Mouse (Mus musculus): ENCODE measurements around the gene Zranb1. TPM values are rescaled to one million over a fixed set of nuclear protein-coding genes. Genes with fewer than 3 reads are reported as not detected.

Gene Zranb1
- total RNA-seq, 1 experiment = 19.3 TPM

- no peak for DNase-seq (ENCODE audit: low read depth, low spot score)
- Histone ChIP-seq H3K27ac (ENCODE audit: insufficient read depth, low read depth, low read length, poor library complexity, severe bottlenecking) (no peak overlapping the region), H3K9ac (ENCODE audit: insufficient read depth, low read depth, low read length, poor library complexity, severe bottlenecking) (no peak overlapping the region), H3K4me1 (ENCODE audit: control insufficient read depth in 2 of 2, insufficient read depth in 2 of 2, low read length in 2 of 2, poor library complexity in 1 of 2) (no peaks in the 10 kb centered on the region), H3K36me3 (ENCODE audit: control insufficient read depth, insufficient read depth, low read length, poor library complexity, severe bottlenecking) (no peaks in the 10 kb centered on the region), H3K4me3 (ENCODE audit: insufficient read depth in 1 of 2, low read depth in 1 of 2, low read length in 2 of 2, poor library complexity in 1 of 2, severe bottlenecking in 1 of 2) (no peak overlapping the region), H3K9me3 (ENCODE audit: control insufficient read depth, insufficient read depth, low read depth, low read length) (no peaks in the 10 kb centered on the region)
- in situ Hi-C loops (cut with MboI; ENCODE audit: low sequenced_read_pairs in 2 of 2, unreplicated experiment in 2 of 2) = no loop called here
- TF ChIP-seq ZNF384 (IDR thresholded peaks at IDR 0.05; ENCODE audit: low read depth, low read length) (no peak), MAFK (IDR thresholded peaks at IDR 0.05; ENCODE audit: insufficient read depth, low read depth, low read length) (no peak), HCFC1 (IDR thresholded peaks at IDR 0.05; ENCODE audit: borderline replicate concordance, insufficient read depth, low read length) (no peak), ZC3H11A (IDR thresholded peaks at IDR 0.05; ENCODE audit: borderline replicate concordance, low read depth, low read length) (no peak), CHD2 (IDR thresholded peaks at IDR 0.05; ENCODE audit: low read depth, low read length) (no peak)
These were observed 3.7 kb upstream of the Zranb1 start for GRCm38 (mm10) chr7:132927201-132927600.

GRCm38 (mm10) chr7:132930055-132930454 lies 887 bp upstream of the Zranb1 start:
- H3K27ac ChIP-seq (ENCODE audit: insufficient read depth, low read depth, low read length, poor library complexity, severe bottlenecking) = no peak overlapping the region
- H3K4me3 ChIP-seq (ENCODE audit: insufficient read depth in 1 of 2, low read depth in 1 of 2, low read length in 2 of 2, poor library complexity in 1 of 2, severe bottlenecking in 1 of 2) = peak overlapping the region; percentile 81 to 86; a peak in 3 of 4 replicates
- in situ Hi-C loops (cut with MboI; ENCODE audit: low sequenced_read_pairs in 2 of 2, unreplicated experiment in 2 of 2) = no loop called here
- DNase-seq (ENCODE audit: low read depth, low spot score) = no peak
- TF ChIP-seq ZNF384 (IDR thresholded peaks at IDR 0.05; ENCODE audit: low read depth, low read length) = no peak
- TF ChIP-seq ZC3H11A (IDR thresholded peaks at IDR 0.05; ENCODE audit: borderline replicate concordance, low read depth, low read length) = no peak
- TF ChIP-seq CHD2 (IDR thresholded peaks at IDR 0.05; ENCODE audit: low read depth, low read length) = no peak
- no peak for TF ChIP-seq HCFC1 (IDR thresholded peaks at IDR 0.05; ENCODE audit: borderline replicate concordance, insufficient read depth, low read length)
- no peak for TF ChIP-seq MAFK (IDR thresholded peaks at IDR 0.05; ENCODE audit: insufficient read depth, low read depth, low read length)
- H3K9ac ChIP-seq (ENCODE audit: insufficient read depth, low read depth, low read length, poor library complexity, severe bottlenecking) = no peak overlapping the region; the same call in 1 of the 2 replicates
- H3K4me1 ChIP-seq (ENCODE audit: control insufficient read depth in 2 of 2, insufficient read depth in 2 of 2, low read length in 2 of 2, poor library complexity in 1 of 2) = 0 out of 4 replicates have a peak, but pooled peaks cover 0 to 2% of the 10 kb centered on the region in 2 experiments
- no peaks in the 10 kb centered on the region for H3K36me3 ChIP-seq (ENCODE audit: control insufficient read depth, insufficient read depth, low read length, poor library complexity, severe bottlenecking)
- H3K9me3 ChIP-seq (ENCODE audit: control insufficient read depth, insufficient read depth, low read depth, low read length) = no peaks in the 10 kb centered on the region

- no peaks in the 10 kb centered on the region for H3K9me3 ChIP-seq (ENCODE audit: control insufficient read depth, insufficient read depth, low read depth, low read length)
- peak overlapping the region; percentile 87; the same call in 1 of the 2 replicates for H3K27ac ChIP-seq (ENCODE audit: insufficient read depth, low read depth, low read length, poor library complexity, severe bottlenecking)
- TF ChIP-seq ZNF384 (IDR thresholded peaks at IDR 0.05; ENCODE audit: low read depth, low read length) (no peak), HCFC1 (IDR thresholded peaks at IDR 0.05; ENCODE audit: borderline replicate concordance, insufficient read depth, low read length) (no peak), MAFK (IDR thresholded peaks at IDR 0.05; ENCODE audit: insufficient read depth, low read depth, low read length) (no peak), ZC3H11A (IDR thresholded peaks at IDR 0.05; ENCODE audit: borderline replicate concordance, low read depth, low read length) (no peak), CHD2 (IDR thresholded peaks at IDR 0.05; ENCODE audit: low read depth, low read length) (no peak)
- H3K4me1 ChIP-seq (ENCODE audit: control insufficient read depth in 2 of 2, insufficient read depth in 2 of 2, low read length in 2 of 2, poor library complexity in 1 of 2) = 0 out of 4 replicates have a peak, but pooled peaks cover 0 to 2% of the 10 kb centered on the region in 2 experiments
- H3K9ac ChIP-seq (ENCODE audit: insufficient read depth, low read depth, low read length, poor library complexity, severe bottlenecking) = peak overlapping the region; percentile 89
- H3K36me3 ChIP-seq (ENCODE audit: control insufficient read depth, insufficient read depth, low read length, poor library complexity, severe bottlenecking) = no peaks in the 10 kb centered on the region
- DNase-seq (ENCODE audit: low read depth, low spot score) = peak; percentile 20
- peak overlapping the region; percentile 83 to 86 for H3K4me3 ChIP-seq (ENCODE audit: insufficient read depth in 1 of 2, low read depth in 1 of 2, low read length in 2 of 2, poor library complexity in 1 of 2, severe bottlenecking in 1 of 2)
- in situ Hi-C loops (cut with MboI; ENCODE audit: low sequenced_read_pairs in 2 of 2, unreplicated experiment in 2 of 2) = no loop called here
These were observed 814 bp downstream of the Zranb1 start for GRCm38 (mm10) chr7:132931560-132932351.

- no peaks in the 10 kb centered on the region for H3K36me3 ChIP-seq (ENCODE audit: control insufficient read depth, insufficient read depth, low read length, poor library complexity, severe bottlenecking)
- H3K9me3 ChIP-seq (ENCODE audit: control insufficient read depth, insufficient read depth, low read depth, low read length) = no peaks in the 10 kb centered on the region
- no peak for DNase-seq (ENCODE audit: low read depth, low spot score)
- no peak overlapping the region for H3K27ac ChIP-seq (ENCODE audit: insufficient read depth, low read depth, low read length, poor library complexity, severe bottlenecking)
- H3K4me3 ChIP-seq (ENCODE audit: insufficient read depth in 1 of 2, low read depth in 1 of 2, low read length in 2 of 2, poor library complexity in 1 of 2, severe bottlenecking in 1 of 2) = no peak overlapping the region
- no peak overlapping the region for H3K9ac ChIP-seq (ENCODE audit: insufficient read depth, low read depth, low read length, poor library complexity, severe bottlenecking)
- no peak for TF ChIP-seq CHD2 (IDR thresholded peaks at IDR 0.05; ENCODE audit: low read depth, low read length)
- no peak for TF ChIP-seq ZNF384 (IDR thresholded peaks at IDR 0.05; ENCODE audit: low read depth, low read length)
- TF ChIP-seq HCFC1 (IDR thresholded peaks at IDR 0.05; ENCODE audit: borderline replicate concordance, insufficient read depth, low read length) = no peak
- H3K4me1 ChIP-seq (ENCODE audit: control insufficient read depth in 2 of 2, insufficient read depth in 2 of 2, low read length in 2 of 2, poor library complexity in 1 of 2) = 0 out of 4 replicates have a peak, but pooled peaks cover 0 to 2% of the 10 kb centered on the region in 2 experiments
- in situ Hi-C loops (cut with MboI; ENCODE audit: low sequenced_read_pairs in 2 of 2, unreplicated experiment in 2 of 2) = no loop called here
These were observed 2.4 kb downstream of the Zranb1 start for GRCm38 (mm10) chr7:132933331-132933730.

Data from ES-E14 (cell line).